Mouse (Mus musculus): ENCODE results near the gene Umps.

Umps gene

DNA sequence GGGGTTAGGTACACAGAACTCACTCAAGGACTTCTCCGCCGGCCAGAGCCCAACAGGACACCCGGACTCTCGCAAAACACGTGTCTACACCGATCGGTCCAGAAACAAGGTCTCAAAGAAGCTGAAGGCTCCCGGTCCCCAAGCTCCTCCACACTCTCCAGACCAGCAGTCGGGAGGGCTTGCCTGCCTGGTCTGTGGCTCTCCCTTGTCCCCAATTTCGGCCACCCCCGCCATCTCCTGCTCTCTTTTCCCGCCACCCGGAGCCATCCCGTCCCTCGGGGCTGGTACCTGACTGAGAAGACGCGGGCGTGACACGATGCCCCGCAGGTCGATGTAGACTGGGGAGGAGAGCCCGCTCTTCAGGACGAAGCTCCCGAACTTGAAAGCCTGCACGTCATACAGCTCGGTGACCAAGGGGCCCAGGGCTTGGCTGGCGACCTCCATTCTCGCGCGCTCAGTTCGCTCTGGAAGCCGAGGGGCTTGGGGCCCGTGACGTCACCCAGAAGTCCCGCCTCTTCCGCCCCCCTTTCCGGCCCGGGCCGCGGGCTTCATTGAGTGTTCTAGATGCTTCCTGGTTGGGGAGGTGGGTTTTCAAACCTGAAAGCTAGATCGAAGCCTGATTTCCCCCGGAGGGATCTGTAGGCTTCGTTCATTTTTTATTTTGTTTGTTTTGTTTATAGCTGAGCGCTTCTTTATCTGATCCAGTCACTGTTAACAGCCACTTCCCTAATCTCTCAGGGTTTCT, at the start of gene Umps:
TSS of gene Umps (minus strand) at position 501 of the 745 bp plus-strand sequence.
- DNase-seq (ENCODE audit: low read depth, low spot score) = peak; percentile 87

DNA sequence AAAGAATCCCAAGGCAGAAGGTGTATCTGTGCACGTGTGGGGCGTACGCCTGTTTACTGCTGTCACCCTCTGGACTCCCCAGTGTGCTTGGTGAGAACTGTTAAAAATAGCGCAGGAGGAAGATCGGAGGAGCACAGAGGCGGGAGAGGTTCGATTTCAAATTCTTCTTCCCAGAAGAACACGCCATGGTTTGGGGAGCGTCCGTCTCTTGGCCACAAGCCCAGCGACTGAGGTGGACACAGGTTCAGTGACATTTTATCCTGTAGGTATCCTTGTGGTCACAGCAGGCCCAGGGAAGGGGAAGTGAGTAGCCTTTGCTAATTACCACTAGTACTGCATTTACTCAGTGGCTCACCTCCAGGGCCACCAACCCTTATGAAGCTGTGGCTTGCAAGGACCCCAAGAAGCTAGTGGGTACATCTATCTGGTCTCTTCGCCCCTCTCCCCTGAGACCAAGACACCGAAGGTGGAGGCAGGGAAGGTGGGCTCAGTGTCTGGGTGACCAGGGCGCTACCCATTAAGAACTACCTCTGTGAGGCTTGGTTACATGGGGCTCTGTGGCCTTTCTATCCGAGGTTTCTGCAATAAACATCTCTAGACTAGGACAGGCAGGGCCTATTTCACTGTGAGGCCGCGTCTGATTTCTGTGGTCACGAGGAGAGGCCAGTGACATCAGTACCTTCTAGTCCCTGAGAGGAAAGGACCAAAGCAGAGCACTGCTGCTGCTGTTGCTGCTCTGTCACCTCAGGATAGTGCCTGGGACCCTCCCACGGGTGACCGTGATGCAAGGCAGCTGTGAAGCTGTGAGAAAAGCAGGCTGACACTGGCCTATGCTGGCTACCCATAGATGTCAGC, 45.4 kb upstream of the Umps start:
- DNase-seq (ENCODE audit: low read depth, low spot score) = no peak

DNA sequence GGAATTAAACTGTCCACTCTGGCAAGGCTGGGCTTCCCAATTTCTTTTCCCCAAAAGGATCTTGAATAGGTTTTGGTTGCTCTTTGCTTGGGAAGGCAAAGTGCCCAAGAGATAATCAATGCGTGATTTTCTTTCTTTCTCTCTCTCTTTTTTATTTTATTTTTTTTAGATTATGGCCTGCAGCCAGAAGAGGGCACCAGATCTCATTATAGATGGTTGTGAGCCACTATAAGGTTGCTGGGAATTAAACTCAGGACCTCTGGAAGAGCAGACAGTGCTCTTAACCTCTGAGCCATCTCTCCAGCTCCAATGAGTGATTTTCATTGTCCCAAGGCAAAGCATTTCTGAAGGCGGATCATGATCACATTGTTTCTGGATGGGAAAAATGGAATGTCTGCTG, 42.7 kb upstream of the Umps start:
- no peak for DNase-seq (ENCODE audit: low read depth, low spot score)

DNA sequence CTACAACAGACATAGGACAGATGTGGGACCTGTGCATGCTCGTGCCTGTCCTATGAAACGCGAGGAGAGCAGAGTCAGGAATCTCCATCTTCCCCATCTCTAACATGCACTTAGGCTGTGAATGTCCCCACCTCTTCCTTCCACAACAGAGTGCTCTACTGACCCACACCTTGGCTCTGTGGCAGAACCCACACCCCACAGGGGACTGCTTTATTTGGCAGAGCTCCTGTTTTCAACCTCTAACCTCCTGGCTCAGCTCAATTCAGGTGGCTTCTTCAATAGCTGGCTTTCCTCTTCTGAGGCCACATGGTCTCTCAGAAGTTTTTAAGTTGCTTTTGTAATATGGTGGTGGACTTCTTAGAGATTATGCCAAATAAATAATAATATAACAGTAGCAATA, 39.1 kb upstream of the Umps start:
- DNase-seq (ENCODE audit: low read depth, low spot score) = no peak

DNA sequence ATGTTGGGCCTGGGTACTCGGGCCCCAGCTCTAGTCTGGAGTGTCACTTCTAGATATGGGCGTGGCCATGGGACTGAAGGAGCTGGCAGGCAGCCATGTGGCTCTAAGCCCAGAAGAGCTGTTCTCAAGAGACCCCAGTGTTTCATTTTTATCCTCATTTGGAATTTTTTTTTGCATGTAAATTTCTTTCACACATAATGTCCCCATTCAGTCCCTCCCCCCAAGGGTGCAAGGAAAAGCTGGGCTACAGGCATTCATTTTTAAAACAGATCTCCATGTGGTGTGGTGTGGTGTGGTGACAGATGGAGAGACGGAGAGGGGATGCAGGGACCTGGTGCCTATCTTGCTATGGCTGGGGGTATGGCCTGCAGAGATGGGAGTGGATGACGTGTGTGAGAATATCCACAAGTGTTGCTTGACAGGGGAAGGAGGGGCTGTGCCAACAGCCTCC, 37.3 kb upstream of the Umps start:
- DNase-seq (ENCODE audit: low read depth, low spot score) = no peak

DNA sequence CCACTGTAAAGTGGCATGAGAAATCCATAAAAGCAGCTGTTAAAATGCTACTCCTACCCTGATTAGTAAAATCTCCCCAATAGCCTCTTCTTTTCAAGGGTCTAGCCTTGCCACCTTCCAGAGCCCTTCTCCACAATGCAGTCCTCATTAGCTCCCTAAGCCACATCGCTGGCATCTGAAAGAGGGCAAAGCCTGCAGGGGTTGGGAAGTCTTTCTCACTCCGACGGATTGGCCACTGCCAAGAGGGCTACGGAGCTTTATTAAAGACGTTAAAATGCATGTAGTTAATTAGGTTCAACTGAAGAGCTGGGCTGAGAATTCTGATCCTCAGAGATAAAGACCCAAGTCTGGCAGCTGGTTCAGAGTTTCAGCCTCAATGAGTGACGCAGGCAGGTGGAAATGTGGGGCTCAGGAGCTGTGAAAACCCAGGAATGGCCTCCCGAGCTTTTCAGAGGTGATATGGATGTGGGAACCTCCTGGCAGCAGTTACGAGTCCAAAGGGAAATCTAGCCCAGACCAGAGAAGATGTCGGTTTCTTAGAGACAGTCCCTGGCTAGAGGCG, 36.8 kb upstream of the Umps start:
- DNase-seq (ENCODE audit: low read depth, low spot score) = no peak

DNA sequence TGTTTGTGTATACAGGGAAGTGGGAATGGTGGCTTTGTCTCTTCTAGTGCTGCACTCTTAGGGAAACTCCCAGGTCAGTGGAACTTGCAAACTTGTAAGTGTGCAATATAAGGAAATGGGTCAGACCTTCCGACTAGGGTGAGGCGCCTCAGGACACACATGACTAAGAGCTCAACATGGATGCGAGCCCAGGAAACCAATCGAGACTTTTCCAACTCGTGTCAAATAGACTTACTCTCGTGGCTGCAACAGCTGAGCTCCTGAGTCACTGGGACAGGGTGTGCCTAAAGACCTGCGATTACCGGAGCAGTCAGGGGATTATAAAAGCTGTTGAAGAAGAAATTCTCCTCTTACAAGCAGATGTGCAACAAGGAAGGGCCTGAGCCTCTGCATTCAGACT, 33.9 kb upstream of the Umps start:
- DNase-seq (ENCODE audit: low read depth, low spot score) = no peak

DNA sequence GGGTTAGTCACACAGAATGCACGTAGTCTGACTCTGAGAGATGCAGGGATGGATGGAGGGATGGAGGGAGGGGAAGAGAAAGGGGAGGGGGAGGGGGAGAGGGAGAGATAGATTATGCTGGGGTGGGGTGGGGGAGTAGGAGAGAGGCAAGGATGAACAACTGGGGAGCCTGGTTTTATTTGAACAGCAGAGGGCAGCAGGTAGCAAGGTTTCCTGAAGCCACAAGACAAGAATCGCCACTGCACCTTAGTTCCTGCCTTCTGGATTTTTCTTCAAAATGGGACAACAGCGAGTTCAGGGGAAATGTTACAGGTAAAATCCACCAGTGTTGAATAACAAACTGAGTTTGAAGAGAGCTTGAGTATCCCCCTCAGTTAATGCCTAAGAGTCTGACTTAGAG, 32.5 kb upstream of the Umps start:
- DNase-seq (ENCODE audit: low read depth, low spot score) = no peak

DNA sequence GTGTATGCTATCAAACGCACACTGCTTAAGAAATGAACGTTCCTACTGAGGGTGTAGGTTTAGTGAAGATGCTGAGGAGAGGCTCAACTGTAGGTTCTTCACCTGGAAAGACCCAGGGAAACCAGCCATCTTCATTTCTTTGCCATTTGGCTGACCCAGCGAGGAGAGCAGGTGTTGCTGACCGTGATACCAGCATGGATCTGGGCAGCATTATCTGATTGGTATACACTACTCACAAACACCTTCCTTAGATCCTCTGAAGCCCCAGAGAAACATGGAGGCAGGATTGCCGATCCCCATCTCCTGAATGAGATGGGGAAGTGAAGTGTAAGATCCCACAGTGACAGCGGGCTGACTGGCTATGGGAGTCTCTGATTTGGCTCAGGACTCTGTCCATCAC, 31.2 kb upstream of the Umps start:
- no peak for DNase-seq (ENCODE audit: low read depth, low spot score)

DNA sequence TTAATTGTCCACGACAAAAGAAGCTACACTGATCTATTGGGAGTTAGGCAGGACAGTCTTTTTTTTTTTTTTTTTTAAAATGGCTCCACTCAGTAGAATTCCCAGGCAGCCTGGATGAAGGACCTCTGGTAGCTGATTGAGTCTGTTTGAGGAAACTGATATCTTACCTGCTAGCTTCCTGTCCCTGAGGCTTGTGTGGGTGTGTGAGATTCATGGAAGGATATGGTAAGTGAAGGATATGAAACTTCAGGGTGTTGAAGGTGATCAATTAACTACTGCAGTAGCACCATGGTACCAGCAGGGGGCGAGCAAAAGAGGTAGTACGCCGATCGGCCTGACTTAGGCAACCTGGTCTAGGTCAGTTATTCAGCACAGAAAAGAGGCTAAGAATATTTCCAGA, 29.2 kb upstream of the Umps start:
- DNase-seq (ENCODE audit: low read depth, low spot score) = peak; percentile 61

DNA sequence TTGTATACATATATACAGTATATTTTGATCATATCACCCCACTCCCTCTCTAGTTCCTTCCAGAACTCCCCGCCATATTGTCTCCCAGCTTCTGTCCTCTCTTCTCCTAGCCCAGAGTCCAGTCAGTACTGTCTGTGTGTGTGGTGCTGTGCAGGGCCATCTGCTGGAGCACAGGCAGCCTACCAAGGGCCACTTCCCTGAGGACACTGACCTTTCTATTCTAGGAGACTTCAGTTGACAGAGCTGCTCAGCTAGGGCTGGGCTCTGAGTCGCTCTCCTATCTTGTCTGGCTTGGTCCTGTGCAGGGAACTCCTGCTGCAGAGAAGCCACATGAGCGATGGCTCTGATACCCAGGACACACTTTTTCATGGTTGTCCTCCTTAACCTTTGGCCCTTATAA, 28.7 kb upstream of the Umps start:
- no peak for DNase-seq (ENCODE audit: low read depth, low spot score)

DNA sequence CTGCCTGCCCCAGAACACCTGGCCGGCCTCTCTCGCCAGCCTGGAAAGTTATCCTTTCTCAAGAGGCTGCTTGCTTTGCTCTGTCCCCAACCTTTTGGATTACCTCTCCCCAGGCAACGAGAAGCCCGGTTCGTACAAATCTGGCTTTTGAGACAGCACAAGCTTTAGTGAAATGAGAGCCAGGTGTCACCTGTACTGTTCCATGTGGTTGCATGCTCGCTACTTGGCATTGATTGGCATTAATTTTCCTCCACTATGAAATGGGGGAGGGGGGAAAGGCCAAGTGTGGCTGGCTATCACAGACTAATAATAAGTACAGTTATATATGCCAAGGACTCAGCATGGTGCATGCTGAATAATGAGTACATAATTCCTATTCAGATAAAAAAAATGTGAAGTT, 27.5 kb upstream of the Umps start:
- DNase-seq (ENCODE audit: low read depth, low spot score) = no peak

DNA sequence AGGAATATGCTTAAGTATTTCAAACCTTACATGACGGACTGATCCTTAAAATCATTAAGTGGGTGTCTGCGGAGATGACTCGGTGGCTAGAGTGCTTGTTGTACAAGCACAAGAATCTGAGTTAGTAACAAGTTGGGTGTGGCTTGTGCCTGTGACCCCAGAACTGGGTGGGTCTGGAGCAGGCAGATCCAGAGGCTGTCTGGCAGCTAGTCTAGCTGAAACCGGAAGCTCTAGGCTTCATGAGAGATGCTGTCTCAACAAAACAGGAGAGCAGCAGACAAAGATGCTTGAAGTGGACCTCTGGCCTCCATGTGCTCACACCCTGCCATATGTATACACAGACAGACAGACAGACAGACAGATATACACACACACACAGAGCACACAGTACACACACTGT, 23.9 kb upstream of the Umps start:
- no peak for DNase-seq (ENCODE audit: low read depth, low spot score)

DNA sequence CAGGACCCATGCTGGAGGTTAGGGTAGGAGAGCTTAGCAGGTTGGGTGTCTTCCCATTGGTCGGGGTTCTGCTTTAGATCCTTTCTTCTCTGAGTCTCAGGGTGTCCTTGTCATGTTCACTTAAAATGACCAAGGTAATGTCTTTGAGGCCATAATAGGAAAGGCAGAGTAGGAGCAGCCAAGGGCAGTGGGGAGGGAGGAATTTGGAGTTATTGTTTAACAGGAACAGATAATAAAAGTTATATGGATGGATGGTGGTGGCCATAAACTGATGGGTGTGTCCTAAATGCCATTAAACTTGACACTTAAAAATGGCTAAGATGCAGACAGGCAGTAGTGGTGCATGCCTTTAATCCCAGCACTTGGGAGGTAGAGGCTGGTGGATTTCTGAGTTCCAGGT, 22.3 kb upstream of the Umps start:
- DNase-seq (ENCODE audit: low read depth, low spot score) = no peak

DNA sequence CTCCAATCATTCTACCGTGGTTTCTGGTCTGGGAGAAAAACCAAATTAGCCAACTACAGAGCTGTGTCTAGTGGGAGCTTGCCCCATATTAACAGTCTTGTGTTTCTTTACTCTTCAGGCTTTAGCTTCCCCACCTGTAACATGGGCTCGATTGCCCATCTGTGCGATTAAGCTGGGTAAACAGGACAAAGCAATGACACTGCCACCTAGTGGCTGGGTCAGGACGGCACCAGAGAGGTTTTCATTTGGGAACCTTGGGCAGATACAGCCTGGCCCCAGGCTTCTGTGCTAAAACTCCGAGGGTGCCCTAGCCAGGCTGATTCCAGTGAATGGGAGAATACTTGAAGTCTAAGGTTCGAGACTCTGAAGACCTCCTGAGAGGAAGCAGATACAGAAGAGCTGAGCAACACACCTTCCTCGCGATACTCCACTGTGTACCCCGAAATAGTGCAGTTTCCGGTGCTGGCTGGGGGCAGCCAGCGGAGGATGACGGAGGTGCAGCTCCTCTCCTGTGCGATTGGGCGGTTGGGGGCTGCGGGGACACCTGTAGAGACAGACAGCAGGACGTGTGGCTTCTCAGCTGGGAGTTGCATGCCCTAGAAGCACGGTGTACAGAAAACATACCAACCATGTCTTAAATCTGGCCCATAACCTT, 21.6 kb upstream of the Umps start:
- DNase-seq (ENCODE audit: low read depth, low spot score) = peak; percentile 69

DNA sequence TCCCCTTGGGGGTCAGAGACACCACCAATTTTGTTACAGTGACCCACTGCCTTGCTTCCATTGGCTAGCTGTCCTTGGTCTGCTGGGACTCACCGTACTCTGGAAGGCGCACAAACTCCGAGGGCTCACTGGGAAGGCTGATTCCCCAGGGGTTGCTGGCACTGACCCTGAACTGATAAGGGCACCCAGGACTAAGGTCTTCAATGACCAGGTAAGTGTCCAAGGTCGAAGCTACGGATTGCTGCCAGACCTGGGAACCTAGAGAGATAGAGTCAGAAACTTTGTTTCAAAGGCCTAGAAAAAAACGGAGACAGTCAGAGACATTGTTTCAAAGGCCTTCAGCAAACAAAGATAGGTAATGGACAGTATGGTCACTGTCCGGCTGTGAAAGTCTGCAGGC, 20.2 kb upstream of the Umps start:
- no peak for DNase-seq (ENCODE audit: low read depth, low spot score)

DNA sequence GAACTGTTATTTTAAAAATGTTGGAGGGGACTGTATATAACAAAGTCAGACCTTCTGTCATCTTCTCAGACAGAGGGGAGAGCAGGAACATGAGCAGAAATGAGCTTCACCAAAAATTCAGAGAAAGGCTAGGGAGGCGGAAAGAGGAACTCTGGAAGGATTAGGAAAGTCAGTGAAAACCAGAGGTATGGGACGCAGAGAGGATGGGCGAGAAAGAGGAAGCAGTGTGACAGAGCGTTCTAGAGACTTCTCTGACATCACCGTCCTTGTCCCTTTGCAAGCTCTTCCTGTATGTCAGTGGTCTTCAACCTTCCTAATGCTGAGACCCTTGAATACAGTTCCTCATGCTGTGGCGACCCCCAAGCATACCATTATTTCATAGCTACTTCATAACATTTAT, 18.5 kb upstream of the Umps start:
- no peak for DNase-seq (ENCODE audit: low read depth, low spot score)

DNA sequence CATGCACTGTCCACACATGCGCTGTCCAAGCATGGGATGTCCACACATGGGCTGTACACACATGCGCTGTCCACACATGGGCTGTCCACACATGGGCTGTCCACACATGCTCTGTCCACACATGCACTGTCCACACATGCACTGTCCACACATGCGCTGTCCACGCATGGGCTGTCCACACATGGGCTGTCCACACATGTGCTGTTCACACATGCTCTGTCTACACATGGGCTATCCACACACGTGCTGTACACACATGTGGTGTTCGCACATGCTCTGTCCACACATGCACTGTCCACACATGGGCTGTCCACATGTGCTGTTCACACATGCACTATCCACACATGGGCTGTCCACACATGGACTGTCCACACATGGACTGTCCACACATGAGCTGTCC, 16.9 kb upstream of the Umps start:
- no peak for DNase-seq (ENCODE audit: low read depth, low spot score)

DNA sequence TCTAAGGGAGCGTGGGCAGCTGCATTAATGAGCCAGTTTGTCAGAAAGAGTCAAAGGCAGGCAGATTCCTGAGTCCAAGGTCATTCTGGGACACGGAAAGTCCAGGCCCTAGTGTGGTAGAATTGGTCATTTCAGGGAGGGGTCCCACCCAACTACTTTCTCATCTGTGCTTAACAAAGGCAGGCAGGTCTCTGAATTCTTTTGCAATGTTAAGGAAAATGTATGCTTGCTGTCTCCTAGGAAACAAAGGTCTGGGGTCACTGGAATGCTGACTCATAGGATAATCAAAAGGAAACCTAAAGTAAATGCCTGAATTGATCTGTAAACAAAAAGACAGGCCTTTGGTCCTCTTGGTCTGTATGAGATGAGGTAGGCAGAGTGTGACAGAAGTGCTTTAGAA, 13.0 kb upstream of the Umps start:
- no peak for DNase-seq (ENCODE audit: low read depth, low spot score)

DNA sequence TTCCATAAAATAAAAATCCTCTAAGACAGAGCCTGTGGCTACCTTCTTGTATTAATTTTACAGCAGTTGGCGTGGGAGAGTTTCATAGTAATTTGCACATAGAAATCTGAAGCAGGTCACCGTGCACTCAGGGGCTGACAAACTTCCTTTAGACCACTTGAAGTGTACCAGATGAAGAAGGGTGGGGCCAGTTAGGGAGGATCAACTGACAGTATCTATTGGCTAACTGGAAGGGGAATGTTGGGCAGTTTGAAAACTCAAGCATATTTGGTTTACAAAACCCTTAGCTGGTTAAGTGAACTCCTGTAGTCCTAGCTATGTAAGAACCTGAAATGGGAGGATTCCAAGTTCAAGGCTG, 424 bp upstream of the Umps start:
- DNase-seq (ENCODE audit: low read depth, low spot score) = no peak

DNA sequence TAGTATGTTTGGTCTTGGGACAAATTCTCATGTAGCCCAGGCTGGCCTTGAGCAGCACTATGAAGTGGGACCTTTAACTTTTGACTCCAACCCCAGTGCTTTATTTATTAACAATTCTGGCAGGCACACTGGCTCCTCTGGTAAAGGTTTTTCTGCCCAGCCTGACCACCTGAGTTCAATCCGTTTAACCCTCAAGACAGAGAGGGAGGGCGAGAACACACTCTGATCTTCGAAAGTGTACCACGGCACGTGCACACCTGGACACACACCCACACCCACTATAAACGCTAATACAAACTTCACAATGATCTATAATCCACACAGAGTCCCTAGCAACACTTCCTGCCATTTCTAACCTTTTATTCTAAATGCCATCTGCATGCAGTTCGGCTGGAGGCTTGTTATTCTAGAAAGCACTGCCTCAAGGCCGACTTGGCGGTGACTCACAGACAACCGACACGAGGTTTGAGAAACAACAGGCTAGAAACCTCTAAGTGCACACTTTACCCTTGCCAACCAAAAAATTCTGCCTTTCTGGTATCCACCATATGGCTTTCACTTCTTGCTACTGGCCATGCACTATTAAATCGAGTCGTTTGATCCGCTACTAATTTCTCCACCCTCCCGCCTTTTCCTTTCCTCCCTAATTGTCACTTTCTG, 830 bp downstream of the Umps start:
- DNase-seq (ENCODE audit: low read depth, low spot score) = peak; percentile 43

DNA sequence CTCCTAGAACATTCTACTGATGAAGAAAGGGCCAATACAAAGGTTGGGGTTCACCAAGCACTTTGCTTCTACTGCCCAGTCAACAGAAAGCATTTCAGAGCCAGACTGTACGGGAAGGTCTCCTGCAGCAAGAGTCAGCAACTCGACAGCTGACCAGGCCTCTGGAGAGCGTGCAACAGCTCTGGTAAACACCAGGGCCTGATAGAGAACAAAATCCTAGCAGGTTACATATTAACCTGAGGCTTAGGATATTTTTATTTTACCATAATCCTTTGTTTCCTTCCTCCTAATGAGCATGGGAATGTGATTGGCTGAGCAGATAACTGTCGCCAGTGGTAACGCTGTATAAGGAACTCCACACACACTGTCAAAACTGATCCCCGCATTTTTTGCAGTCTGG, 3.3 kb downstream of the Umps start:
- no peak for DNase-seq (ENCODE audit: low read depth, low spot score)
